Mouse (Mus musculus) olfactory bulb, adult 2 months (tissue): Measurements from ENCODE around the gene Tbx5. TPM values are rescaled to one million over a fixed set of nuclear protein-coding genes. Genes with fewer than 3 reads are reported as not detected.

Experiments used
- H3K27ac ChIP-seq: fragments of 200-500 bp; 2 replicates; pipeline ENCODE4 v1.5.1; 2012; ENCODE audit warnings: low read depth, low read length; ENCODE audit not compliant: insufficient read depth
- H3K4me1 ChIP-seq: fragments of 200-500 bp; 2 replicates; pipeline ENCODE4 v1.6.1; 2012; ENCODE audit warnings: low read length; ENCODE audit not compliant: control insufficient read depth, insufficient read depth
- H3K4me3 ChIP-seq: fragments of 200-500 bp; 2 replicates; pipeline ENCODE4 v1.5.1; 2012; ENCODE audit warnings: mild to moderate bottlenecking, low read depth, low read length, moderate library complexity; ENCODE audit not compliant: insufficient read depth
- CTCF ChIP-seq: fragments of 200-500 bp; IDR thresholded peaks from 2 replicates; pipeline ENCODE4 v1.5.1; 2012; ENCODE audit warnings: low read depth, mild to moderate bottlenecking, low read length, moderate library complexity; ENCODE audit not compliant: insufficient read depth
- POLR2A ChIP-seq: fragments of 200-500 bp; IDR thresholded peaks from 2 replicates; pipeline ENCODE4 v1.6.1; 2012; ENCODE audit warnings: mild to moderate bottlenecking, low read depth, low read length, moderate library complexity; ENCODE audit not compliant: insufficient read depth
- WGBS: fragments of 180-500 bp; shearing (Covaris S2); methylation state at CpG from one replicate; pipeline ENCODE4 v1.1.7; 2018; 5-methylcytosine and 5-hydroxymethylcytosine counted together
- polyA plus RNA-seq: library from polyadenylated mRNA; stranded (reverse); fragments of >200 nt; gene quantifications from 2 replicates; pipeline ENCODE4 v1.2.4, GENCODE M21; 2012; ENCODE audit warnings: low replicate concordance; ENCODE audit not compliant: missing spikeins, insufficient read depth, insufficient read length

The Tbx5 gene
- polyA plus RNA-seq, 1 experiment: not detected

GRCm38 (mm10) chr5:119838441-119838840 is 6.0 kb downstream of the Tbx5 start:
- WGBS: 6% methylated on average over 7 of the region's 7 CpGs
- Histone ChIP-seq H3K27ac (no peak overlapping the region), H3K4me3 (no peak overlapping the region), H3K4me1 (no peaks in the 10 kb centered on the region)
- no peak for TF ChIP-seq CTCF
- no peak for TF ChIP-seq POLR2A

GRCm38 (mm10) chr5:119839156-119839555 is 6.7 kb downstream of the Tbx5 start:
- H3K4me3 ChIP-seq: no peak overlapping the region
- no peaks in the 10 kb centered on the region for H3K4me1 ChIP-seq
- no peak for TF ChIP-seq POLR2A
- TF ChIP-seq CTCF: no peak
- H3K27ac ChIP-seq: no peak overlapping the region
- WGBS: 1% methylated on average over 16 of the region's 16 CpGs

GRCm38 (mm10) chr5:119839616-119840368 is 7.3 kb downstream of the Tbx5 start:
- TF ChIP-seq POLR2A: no peak
- no peak for TF ChIP-seq CTCF
- Histone ChIP-seq H3K4me1 (no peaks in the 10 kb centered on the region), H3K27ac (no peak overlapping the region), H3K4me3 (no peak overlapping the region)
- WGBS: 2% methylated on average over 34 of the region's 34 CpGs

- 1% methylated on average over 7 of the region's 7 CpGs for WGBS
- H3K27ac ChIP-seq: no peak overlapping the region
- H3K4me3 ChIP-seq: no peak overlapping the region
- H3K4me1 ChIP-seq: peaks cover 3% of the 10 kb centered on the region
- no peak for TF ChIP-seq POLR2A
- no peak for TF ChIP-seq CTCF
Observed at GRCm38 (mm10) chr5:119840404-119840803, 7.9 kb downstream of the Tbx5 start.

GRCm38 (mm10) chr5:119841634-119842420 is 9.4 kb downstream of the Tbx5 start:
- Histone ChIP-seq H3K27ac (no peak overlapping the region), H3K4me1 (peaks cover 3% of the 10 kb centered on the region), H3K4me3 (no peak overlapping the region)
- TF ChIP-seq POLR2A: no peak
- no peak for TF ChIP-seq CTCF
- 2% methylated on average over 26 of the region's 26 CpGs for WGBS

GRCm38 (mm10) chr5:119842701-119843393 is 10.4 kb downstream of the Tbx5 start:
- no peak for TF ChIP-seq POLR2A
- no peak for TF ChIP-seq CTCF
- Histone ChIP-seq H3K27ac (no peak overlapping the region), H3K4me1 (peaks cover 3% of the 10 kb centered on the region), H3K4me3 (no peak overlapping the region)
- 8% methylated on average over 4 of the region's 4 CpGs for whole genome bisulfite sequencing

- TF ChIP-seq POLR2A (no peak), CTCF (no peak)
- H3K27ac ChIP-seq: no peak overlapping the region
- no peak overlapping the region for H3K4me3 ChIP-seq
- 2% methylated on average over 8 of the region's 8 CpGs for WGBS
- H3K4me1 ChIP-seq: peaks cover 3% of the 10 kb centered on the region
Observed at GRCm38 (mm10) chr5:119843394-119843777, 10.9 kb downstream of the Tbx5 start.

- Histone ChIP-seq H3K4me1 (peaks cover 3% of the 10 kb centered on the region), H3K27ac (no peak overlapping the region), H3K4me3 (no peak overlapping the region)
- TF ChIP-seq POLR2A: no peak
- TF ChIP-seq CTCF: no peak
- WGBS: 5% methylated on average over 5 of the region's 5 CpGs
Observed at GRCm38 (mm10) chr5:119844366-119844765, 11.9 kb downstream of the Tbx5 start.

- under 1% methylated on average over 21 of the region's 21 CpGs for WGBS
- Histone ChIP-seq H3K4me3 (no peak overlapping the region), H3K27ac (no peak overlapping the region), H3K4me1 (peaks cover 3% of the 10 kb centered on the region)
- TF ChIP-seq POLR2A (no peak), CTCF (no peak)
Observed at GRCm38 (mm10) chr5:119844994-119845393, 12.5 kb downstream of the Tbx5 start.
